Mouse (Mus musculus) liver, postnatal 0 days (tissue): ENCODE measurements around the gene Ugt2b36.

Source experiments
- CTCF ChIP-seq: sonication (generic); IDR thresholded peaks from 2 replicates; pipeline ENCODE4 v1.5.1; 2016; ENCODE audit warnings: antibody characterized with exemption, low read depth
- EP300 ChIP-seq: IDR thresholded peaks from 2 replicates; pipeline ENCODE4 v1.6.1; 2016; ENCODE audit warnings: antibody characterized with exemption, low read depth, mild to moderate bottlenecking

GRCm38 (mm10) chr5:87030624-87031023 is 61.7 kb downstream of the Ugt2b36 start:
- TF ChIP-seq CTCF (no peak), EP300 (no peak)
